ENCODE assay signal across 8 mouse cellular contexts in genomic region chr7:34571295-34571694, GRCm38 (mm10).
DNase-seq lines count a peak whose midpoint lies in the region; ATAC-seq and TF ChIP-seq lines count a peak whose summit lies in the region.

No protein-coding gene starts in this region.

- H3K4me1 ChIP-seq in heart, embryonic 11.5 days (ENCODE audit: control insufficient read depth, insufficient read depth, low read length), result peaks cover 14% of the 10 kb centered on the region
- H3K4me1 ChIP-seq in kidney, embryonic 14.5 days (ENCODE audit: control insufficient read depth, insufficient read depth, low read length), result peaks cover 25% of the 10 kb centered on the region

- peak; percentile 68 for DNase-seq in retina, postnatal 1 day
- DNase-seq in retina, embryonic 14.5 days (ENCODE audit: low spot score), result no peak
- DNase-seq in lung, postnatal 4 days, result peak; percentile 62 to 71
- DNase-seq in layer of hippocampus, adult 2 months (ENCODE audit: low spot score in 2 of 2), result no peak
- no peak for DNase-seq in cerebellum, adult 11-12 months
- no peak for DNase-seq in B cell, adult 2 months

- H3K9me3 ChIP-seq in heart, embryonic 11.5 days (replicated peaks; ENCODE audit: control insufficient read depth, low read length), result no peaks in the 10 kb centered on the region
- H3K9me3 ChIP-seq in kidney, embryonic 14.5 days (ENCODE audit: control insufficient read depth, low read length), result no peaks in the 10 kb centered on the region

- peak overlapping the region; percentile 82 for H3K4me2 ChIP-seq in heart, embryonic 11.5 days
- H3K4me2 ChIP-seq in kidney, embryonic 14.5 days (replicated peaks; ENCODE audit: low read depth, low read length), result peak overlapping the region; percentile 75

- WGBS in heart, embryonic 11.5 days (ENCODE audit: insufficient replicate concordance), result 36% methylated on average over 10 of the region's 10 CpGs
- 33% methylated on average over 10 of the region's 10 CpGs for WGBS in kidney, embryonic 14.5 days

- no peak for TF ChIP-seq CTCF in layer of hippocampus, adult 2 months (conservative IDR thresholded peaks at IDR 0.05)

- no peaks in the 10 kb centered on the region for H3K27me3 ChIP-seq in heart, embryonic 11.5 days (ENCODE audit: control insufficient read depth, insufficient read depth, low read length)
- H3K27me3 ChIP-seq in kidney, embryonic 14.5 days (ENCODE audit: control insufficient read depth, insufficient read depth, low read length), result no peaks in the 10 kb centered on the region

- peak overlapping the region; percentile 66 for H3K27ac ChIP-seq in heart, embryonic 11.5 days (ENCODE audit: low read depth, low read length)
- peak overlapping the region; percentile 91 for H3K27ac ChIP-seq in kidney, embryonic 14.5 days (ENCODE audit: low read depth, low read length)
- no peak overlapping the region for H3K27ac ChIP-seq in layer of hippocampus, adult 2 months

- ATAC-seq in heart, embryonic 11.5 days (replicated peaks; ENCODE audit: insufficient number of reproducible peaks, low FRiP score, low TSS enrichment), result 0 out of 2 replicates have a peak, but pooled peaks have one; percentile 66
- ATAC-seq in kidney, embryonic 14.5 days (ENCODE audit: low FRiP score, low TSS enrichment), result peak; percentile 54

- no peaks in the 10 kb centered on the region for H3K36me3 ChIP-seq in heart, embryonic 11.5 days (ENCODE audit: control insufficient read depth, insufficient read depth, low read length)
- no peaks in the 10 kb centered on the region for H3K36me3 ChIP-seq in kidney, embryonic 14.5 days (ENCODE audit: control insufficient read depth, insufficient read depth, low read length)

- H3K4me3 ChIP-seq in heart, embryonic 11.5 days (ENCODE audit: low read depth, low read length), result no peak overlapping the region
- peak overlapping the region; percentile 34; the same call in 1 of the 2 replicates for H3K4me3 ChIP-seq in kidney, embryonic 14.5 days (ENCODE audit: low read length)
- no peak overlapping the region for H3K4me3 ChIP-seq in layer of hippocampus, adult 2 months

- peak overlapping the region; percentile 39; the same call in 1 of the 2 replicates for H3K9ac ChIP-seq in heart, embryonic 11.5 days (ENCODE audit: low read depth, low read length)
- peak overlapping the region; percentile 58 for H3K9ac ChIP-seq in kidney, embryonic 14.5 days (ENCODE audit: low read depth, low read length)

Comparison
In these comparisons a context has a peak if more than half of its experiments do, and no peak if none do; other contexts are left out.
1. DNase-seq: peak in retina, postnatal 1 day (single experiment) and lung, postnatal 4 days (2 of 2); none in retina, embryonic 14.5 days (single experiment), layer of hippocampus, adult 2 months (0 of 2), cerebellum, adult 11-12 months (single experiment) and B cell, adult 2 months (0 of 2).